Comparison of ENCODE assay signal across 9 mouse cellular contexts in genomic region chr16:44361921-44362890, GRCm38 (mm10). TPM values are rescaled to one million over a fixed set of nuclear protein-coding genes. Genes with fewer than 3 reads are reported as not detected.
DNase-seq lines count a peak whose midpoint lies in the region; ATAC-seq and TF ChIP-seq lines count a peak whose summit lies in the region.
"Had no signal": no experiment of that assay in that cellular context is flagged by ENCODE, and none has a peak within 500 bp of the region (broad histone marks: within the 10 kb centered on the region; RNA-seq: fewer than 3 reads in every experiment).

No protein-coding gene starts in this region.

- H3K4me3 ChIP-seq in heart, embryonic 11.5 days (ENCODE audit: low read depth, low read length) = no peak overlapping the region
- H3K4me3 ChIP-seq in spleen, adult 2 months (ENCODE audit: extremely low read depth, insufficient read depth, insufficient read length) = no peak overlapping the region
- H3K4me3 ChIP-seq in cerebellum, adult 2 months (replicated peaks; ENCODE audit: insufficient read depth, low read depth, low read length) = no peak overlapping the region
- H3K4me3 ChIP-seq: neural tube, embryonic 12.5 days had no signal

- TF ChIP-seq POLR2A in spleen, adult 2 months (IDR thresholded peaks at IDR 0.05; ENCODE audit: low read depth, low read length) = no peak
- no peak for TF ChIP-seq POLR2A in cerebellum, adult 2 months (IDR thresholded peaks at IDR 0.05; ENCODE audit: borderline replicate concordance, insufficient read depth, low read length)

- H3K4me2 ChIP-seq in heart, embryonic 11.5 days = no peak overlapping the region
- H3K4me2 ChIP-seq: neural tube, embryonic 12.5 days had no signal

- peaks cover 6% of the 10 kb centered on the region; the same call in 1 of the 2 replicates for H3K36me3 ChIP-seq in heart, embryonic 11.5 days (ENCODE audit: control insufficient read depth, insufficient read depth, low read length)
- H3K36me3 ChIP-seq in spleen, adult 2 months (ENCODE audit: control insufficient read depth, insufficient read depth, low read length) = peaks cover 6% of the 10 kb centered on the region

- no peak overlapping the region for H3K9ac ChIP-seq in heart, embryonic 11.5 days (ENCODE audit: low read depth, low read length)
- H3K9ac ChIP-seq: neural tube, embryonic 12.5 days had no signal

- peak; percentile 45; the same call in 1 of the 2 replicates for TF ChIP-seq CTCF in spleen, adult 2 months (IDR thresholded peaks at IDR 0.05; ENCODE audit: extremely low read depth, insufficient read depth, insufficient read length, insufficient replicate concordance)
- peak; percentile 50; the same call in 1 of the 2 replicates for TF ChIP-seq CTCF in cerebellum, adult 2 months (IDR thresholded peaks at IDR 0.05; ENCODE audit: borderline replicate concordance, insufficient read depth, low read depth, low read length)

- WGBS in heart, embryonic 11.5 days (ENCODE audit: insufficient replicate concordance) = 88% methylated on average over 10 of the region's 10 CpGs
- WGBS in spleen, adult 2 months = 80% methylated on average over 10 of the region's 10 CpGs
- WGBS in cerebellum, adult 2 months = 77% methylated on average over 10 of the region's 10 CpGs

- peak; percentile 31 to 68 for DNase-seq in heart, adult 18-20 months
- peak in 1 of 2 experiments; percentile 22 for DNase-seq in spleen, adult 2 months (ENCODE audit: low read depth in 1 of 2, low spot score in 2 of 2)
- DNase-seq in spleen, adult 12 weeks (ENCODE audit: low spot score) = no peak
- DNase-seq in cerebellum, adult 2 months = peak; percentile 46 to 51
- peak; percentile 48 for DNase-seq in kidney, postnatal 14 days
- peak; percentile 53 for DNase-seq in retina, postnatal 1 day
- DNase-seq in right cerebral cortex, postnatal 14 days = no peak

- no peaks in the 10 kb centered on the region for H3K27me3 ChIP-seq in heart, embryonic 11.5 days (ENCODE audit: control insufficient read depth, insufficient read depth, low read length)
- no peaks in the 10 kb centered on the region for H3K27me3 ChIP-seq in spleen, adult 2 months (ENCODE audit: control insufficient read depth, insufficient read depth, low read length)
- no peaks in the 10 kb centered on the region for H3K27me3 ChIP-seq in cerebellum, adult 2 months (ENCODE audit: control insufficient read depth, insufficient read depth, low read length)
- H3K27me3 ChIP-seq: neural tube, embryonic 12.5 days had no signal

- no peaks in the 10 kb centered on the region for H3K9me3 ChIP-seq in heart, embryonic 11.5 days (replicated peaks; ENCODE audit: control insufficient read depth, low read length)
- H3K9me3 ChIP-seq: neural tube, embryonic 12.5 days had no signal

- no peaks in the 10 kb centered on the region for H3K4me1 ChIP-seq in heart, embryonic 11.5 days (ENCODE audit: control insufficient read depth, insufficient read depth, low read length)
- peaks cover 3% of the 10 kb centered on the region; the same call in 1 of the 2 replicates for H3K4me1 ChIP-seq in spleen, adult 2 months (ENCODE audit: control insufficient read depth, insufficient read depth, insufficient read length)
- H3K4me1 ChIP-seq in cerebellum, adult 2 months (ENCODE audit: control insufficient read depth, insufficient read depth, low read length) = no peaks in the 10 kb centered on the region
- H3K4me1 ChIP-seq: neural tube, embryonic 12.5 days had no signal

- no peak overlapping the region for H3K27ac ChIP-seq in heart, embryonic 11.5 days (ENCODE audit: low read depth, low read length)
- no peak overlapping the region for H3K27ac ChIP-seq in spleen, adult 2 months (ENCODE audit: insufficient read depth, low read length)
- H3K27ac ChIP-seq in cerebellum, adult 2 months (ENCODE audit: insufficient read depth, low read length) = no peak overlapping the region
- H3K27ac ChIP-seq: neural tube, embryonic 12.5 days had no signal

- ATAC-seq in heart, embryonic 11.5 days (replicated peaks; ENCODE audit: insufficient number of reproducible peaks, low FRiP score, low TSS enrichment) = no peak

RNA-seq across cellular contexts. Expression of gene Spice1, which starts 15.3 kb away (rescaled TPM):
- total RNA-seq in heart, adult 18-20 months (2021) = 10 to 100 TPM in 1 of 2 experiments, 1 to 10 TPM in 1; 8.5 to 11.4 TPM
- polyA plus RNA-seq in heart, embryonic 11.5 days (2014; fragmentation: Nextera tagmentation; extraction: Ambion mirVana) = 19.9 and 20.4 TPM in 2 replicates
- 5.2 and 6.4 TPM in 2 replicates for polyA plus RNA-seq in spleen, adult 2 months (2012; rRNA removed)
- polyA plus RNA-seq in cerebellum, adult 2 months (2012; rRNA removed) = 14.9 and 19.8 TPM in 2 replicates

RNA-seq across cellular contexts. Expression of gene Sidt1, which starts 29.2 kb away (rescaled TPM):
- total RNA-seq in heart, adult 18-20 months (2021) = under 1 TPM; 0.30 to 0.85 TPM
- not detected in 2 replicates for polyA plus RNA-seq in heart, embryonic 11.5 days (2014; fragmentation: Nextera tagmentation; extraction: Ambion mirVana)
- polyA plus RNA-seq in spleen, adult 2 months (2012; rRNA removed) = 21.9 and 22.8 TPM in 2 replicates
- 32.9 and 37.6 TPM in 2 replicates for polyA plus RNA-seq in cerebellum, adult 2 months (2012; rRNA removed)

RNA-seq across cellular contexts. Expression of gene Cfap44, which starts 32.4 kb away (rescaled TPM):
- total RNA-seq in heart, adult 18-20 months (2021) = under 1 TPM in 1 of 2 experiments, not detected in 1; 0.59 TPM
- polyA plus RNA-seq in heart, embryonic 11.5 days (2014; fragmentation: Nextera tagmentation; extraction: Ambion mirVana) = 0.37 TPM in 1 of 2 replicates, not detected in the other
- not detected in 2 replicates for polyA plus RNA-seq in spleen, adult 2 months (2012; rRNA removed)
- polyA plus RNA-seq in cerebellum, adult 2 months (2012; rRNA removed) = 1.5 and 2.5 TPM in 2 replicates

Comparison
In these comparisons a context has a peak if more than half of its experiments do, and no peak if none do; other contexts are left out.
1. DNase-seq: peak in heart, adult 18-20 months (2 of 2), cerebellum, adult 2 months (2 of 2), kidney, postnatal 14 days (single experiment) and retina, postnatal 1 day (single experiment); none in spleen, adult 12 weeks (single experiment) and right cerebral cortex, postnatal 14 days (single experiment).
2. RNA of gene Sidt1, which starts 29.2 kb away (polyA plus RNA-seq): 32.9 to 37.6 TPM in cerebellum, adult 2 months and 21.9 to 22.8 TPM in spleen, adult 2 months; not detected in heart, embryonic 11.5 days; every median in the first group is over 10 times any median in the second.